Mouse (Mus musculus): Measurements from ENCODE around the gene Gnb1l. TPM values are rescaled to one million over a fixed set of nuclear protein-coding genes. Genes with fewer than 3 reads are reported as not detected.
A peak's percentile ranks its signal among the peaks of the same experiment; 100 is the strongest.

Gene Gnb1l
- polyA plus RNA-seq, 2 experiments: 6.0 to 7.7 TPM

DNA sequence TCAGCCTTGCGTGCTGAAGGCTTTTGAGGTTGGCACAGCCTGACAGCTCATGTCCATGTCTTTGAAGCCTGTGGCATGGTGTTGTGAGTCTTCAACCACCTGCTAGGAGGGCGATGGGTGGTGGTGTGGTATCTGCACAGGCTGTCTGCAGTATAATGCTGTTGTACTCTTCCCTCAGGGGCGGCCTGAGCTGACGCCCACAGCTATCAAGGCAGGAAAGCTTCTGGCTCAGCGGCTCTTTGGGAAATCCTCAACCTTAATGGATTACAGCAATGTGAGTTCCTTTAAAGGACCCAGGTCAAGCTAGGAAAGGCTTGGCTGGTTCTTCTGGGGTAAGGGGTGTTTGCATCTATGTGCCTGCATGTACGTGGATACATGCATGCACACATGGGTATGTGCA lies 26.5 kb upstream of the Gnb1l start:
- Histone ChIP-seq H3K4me2 (ENCODE audit: low read depth) (no peak overlapping the region), H3K9me3 (ENCODE audit: control insufficient read depth, low read length) (no peaks in the 10 kb centered on the region), H3K27ac (no peak overlapping the region), H3K36me3 (replicated peaks; ENCODE audit: control insufficient read depth, insufficient read depth, low read depth) (peaks cover 90% of the 10 kb centered on the region), H3K4me1 (replicated peaks; ENCODE audit: control insufficient read depth in 2 of 2, insufficient read depth in 2 of 2, low read length in 1 of 2) (no peaks in the 10 kb centered on the region), H3K9ac (replicated peaks) (no peak overlapping the region), H3K4me3 (ENCODE audit: insufficient read depth in 1 of 2, low read depth in 2 of 2, low read length in 2 of 2) (no peak overlapping the region), H3K27me3 (ENCODE audit: control insufficient read depth, insufficient read depth, low read length) (no peaks in the 10 kb centered on the region)
- DNase-seq (ENCODE audit: low read depth in 3 of 3, low spot score in 3 of 3) (no peak), ATAC-seq (ENCODE audit: insufficient read depth) (no peak)
- 86% methylated on average over 6 of the region's 6 CpGs for WGBS (ENCODE audit: insufficient replicate concordance)
- TF ChIP-seq EP300 (IDR thresholded peaks at IDR 0.05; ENCODE audit: low read depth): no peak
- TF ChIP-seq CTCF (IDR thresholded peaks at IDR 0.05; ENCODE audit: low read depth): no peak

- WGBS (ENCODE audit: insufficient replicate concordance): 90% methylated on average over 4 of the region's 4 CpGs
- Histone ChIP-seq H3K9ac (replicated peaks) (no peak overlapping the region), H3K27ac (no peak overlapping the region), H3K4me2 (ENCODE audit: low read depth) (no peak overlapping the region), H3K36me3 (replicated peaks; ENCODE audit: control insufficient read depth, insufficient read depth, low read depth) (peaks cover 95% of the 10 kb centered on the region), H3K9me3 (ENCODE audit: control insufficient read depth, low read length) (no peaks in the 10 kb centered on the region), H3K4me3 (ENCODE audit: insufficient read depth in 1 of 2, low read depth in 2 of 2, low read length in 2 of 2) (no peak overlapping the region), H3K4me1 (replicated peaks; ENCODE audit: control insufficient read depth in 2 of 2, insufficient read depth in 2 of 2, low read length in 1 of 2) (no peaks in the 10 kb centered on the region), H3K27me3 (ENCODE audit: control insufficient read depth, insufficient read depth, low read length) (no peaks in the 10 kb centered on the region)
- no peak for ATAC-seq (ENCODE audit: insufficient read depth)
- DNase-seq (ENCODE audit: low read depth in 3 of 3, low spot score in 3 of 3): no peak
- TF ChIP-seq CTCF (IDR thresholded peaks at IDR 0.05; ENCODE audit: low read depth) (no peak), EP300 (IDR thresholded peaks at IDR 0.05; ENCODE audit: low read depth) (no peak)
Observed at GRCm38 (mm10) chr16:18472416-18472815, 26.1 kb upstream of the Gnb1l start.

DNA sequence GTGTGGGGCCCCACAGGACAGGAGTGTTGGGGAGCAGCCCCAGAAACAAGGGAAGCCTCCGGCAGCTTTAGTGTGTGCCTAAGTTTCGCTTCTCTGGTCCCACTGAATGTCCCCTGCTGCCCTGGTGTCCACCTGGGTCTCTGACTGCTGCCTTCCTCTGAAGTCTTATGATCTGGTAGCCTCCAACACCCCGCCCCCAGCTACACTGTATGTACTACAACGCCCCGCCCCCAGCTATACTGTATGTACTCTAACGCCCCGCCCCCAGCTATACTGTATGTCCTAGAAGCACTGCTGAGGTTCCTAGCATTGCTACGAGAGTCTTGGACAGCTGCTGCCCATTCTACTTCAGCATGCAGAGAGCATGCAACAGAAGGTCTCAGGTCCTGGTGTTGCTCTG lies 25.5 kb upstream of the Gnb1l start:
- no peak overlapping the region for H3K27ac ChIP-seq
- 84% methylated on average over 8 of the region's 8 CpGs for WGBS (ENCODE audit: insufficient replicate concordance)
- no peak overlapping the region for H3K4me3 ChIP-seq (ENCODE audit: insufficient read depth in 1 of 2, low read depth in 2 of 2, low read length in 2 of 2)
- H3K27me3 ChIP-seq (ENCODE audit: control insufficient read depth, insufficient read depth, low read length): no peaks in the 10 kb centered on the region
- DNase-seq (ENCODE audit: low read depth in 3 of 3, low spot score in 3 of 3) (no peak), ATAC-seq (ENCODE audit: insufficient read depth) (peak; percentile 34; the same call in 1 of the 2 replicates)
- TF ChIP-seq CTCF (IDR thresholded peaks at IDR 0.05; ENCODE audit: low read depth) (no peak), EP300 (IDR thresholded peaks at IDR 0.05; ENCODE audit: low read depth) (no peak)
- no peaks in the 10 kb centered on the region for H3K9me3 ChIP-seq (ENCODE audit: control insufficient read depth, low read length)
- H3K36me3 ChIP-seq (replicated peaks; ENCODE audit: control insufficient read depth, insufficient read depth, low read depth): peaks cover 96% of the 10 kb centered on the region
- no peak overlapping the region for H3K4me2 ChIP-seq (ENCODE audit: low read depth)
- no peaks in the 10 kb centered on the region for H3K4me1 ChIP-seq (replicated peaks; ENCODE audit: control insufficient read depth in 2 of 2, insufficient read depth in 2 of 2, low read length in 1 of 2)
- H3K9ac ChIP-seq (replicated peaks): no peak overlapping the region

DNA sequence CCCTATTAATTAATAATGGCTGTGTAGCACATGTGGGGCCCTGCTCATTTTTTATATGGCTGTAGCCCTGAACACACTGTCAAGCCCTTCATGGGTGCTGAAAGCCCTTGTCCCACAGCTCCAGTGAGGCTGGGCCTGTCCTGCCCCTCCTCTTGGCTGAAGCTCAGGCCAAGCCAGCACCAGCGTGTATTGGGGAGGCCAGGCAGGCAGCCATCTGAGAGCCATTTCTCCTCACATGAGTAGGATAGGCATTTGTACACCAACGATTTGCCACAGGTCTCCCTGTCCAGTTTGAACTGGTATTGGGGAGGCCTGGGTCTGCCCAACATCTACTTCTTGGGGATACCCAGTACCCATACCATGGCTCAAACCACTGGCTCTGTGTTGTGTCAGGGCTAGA lies 24.5 kb upstream of the Gnb1l start:
- Histone ChIP-seq H3K9ac (replicated peaks) (no peak overlapping the region), H3K4me3 (ENCODE audit: insufficient read depth in 1 of 2, low read depth in 2 of 2, low read length in 2 of 2) (no peak overlapping the region), H3K36me3 (replicated peaks; ENCODE audit: control insufficient read depth, insufficient read depth, low read depth) (peaks cover 96% of the 10 kb centered on the region), H3K9me3 (ENCODE audit: control insufficient read depth, low read length) (no peaks in the 10 kb centered on the region), H3K27ac (no peak overlapping the region), H3K4me2 (ENCODE audit: low read depth) (no peak overlapping the region), H3K27me3 (ENCODE audit: control insufficient read depth, insufficient read depth, low read length) (no peaks in the 10 kb centered on the region), H3K4me1 (replicated peaks; ENCODE audit: control insufficient read depth in 2 of 2, insufficient read depth in 2 of 2, low read length in 1 of 2) (no peaks in the 10 kb centered on the region)
- ATAC-seq (ENCODE audit: insufficient read depth) (no peak), DNase-seq (ENCODE audit: low read depth in 3 of 3, low spot score in 3 of 3) (no peak)
- TF ChIP-seq EP300 (IDR thresholded peaks at IDR 0.05; ENCODE audit: low read depth) (no peak), CTCF (IDR thresholded peaks at IDR 0.05; ENCODE audit: low read depth) (no peak)
- WGBS (ENCODE audit: insufficient replicate concordance): 88% methylated on average over 2 of the region's 2 CpGs

- Histone ChIP-seq H3K27me3 (ENCODE audit: control insufficient read depth, insufficient read depth, low read length) (no peaks in the 10 kb centered on the region), H3K4me1 (replicated peaks; ENCODE audit: control insufficient read depth in 2 of 2, insufficient read depth in 2 of 2, low read length in 1 of 2) (peaks cover 0 to 2% of the 10 kb centered on the region in 2 experiments; a peak in 1 of 4 replicates), H3K27ac (no peak overlapping the region), H3K4me3 (ENCODE audit: insufficient read depth in 1 of 2, low read depth in 2 of 2, low read length in 2 of 2) (no peak overlapping the region), H3K9me3 (ENCODE audit: control insufficient read depth, low read length) (no peaks in the 10 kb centered on the region), H3K4me2 (ENCODE audit: low read depth) (no peak overlapping the region), H3K36me3 (replicated peaks; ENCODE audit: control insufficient read depth, insufficient read depth, low read depth) (peaks cover 61% of the 10 kb centered on the region), H3K9ac (replicated peaks) (no peak overlapping the region)
- DNase-seq (ENCODE audit: low read depth in 3 of 3, low spot score in 3 of 3) (no peak), ATAC-seq (ENCODE audit: insufficient read depth) (no peak)
- WGBS (ENCODE audit: insufficient replicate concordance): 63% methylated on average over 6 of the region's 6 CpGs
- TF ChIP-seq CTCF (IDR thresholded peaks at IDR 0.05; ENCODE audit: low read depth) (peak; percentile 31), EP300 (IDR thresholded peaks at IDR 0.05; ENCODE audit: low read depth) (no peak)
Observed at GRCm38 (mm10) chr16:18477996-18478395, 20.5 kb upstream of the Gnb1l start.

Measured in liver, embryonic 14.5 days (tissue).